Mouse (Mus musculus) thymus, postnatal 10 days (tissue): ENCODE results near the gene Rpn2.

Source experiments
- DNase-seq, 2 experiments: peaks; one replicate each; pipeline ENCODE4 v3.0.0; 2021; ENCODE audit warnings: low spot score in 2 of 2

Gene Rpn2

DNA sequence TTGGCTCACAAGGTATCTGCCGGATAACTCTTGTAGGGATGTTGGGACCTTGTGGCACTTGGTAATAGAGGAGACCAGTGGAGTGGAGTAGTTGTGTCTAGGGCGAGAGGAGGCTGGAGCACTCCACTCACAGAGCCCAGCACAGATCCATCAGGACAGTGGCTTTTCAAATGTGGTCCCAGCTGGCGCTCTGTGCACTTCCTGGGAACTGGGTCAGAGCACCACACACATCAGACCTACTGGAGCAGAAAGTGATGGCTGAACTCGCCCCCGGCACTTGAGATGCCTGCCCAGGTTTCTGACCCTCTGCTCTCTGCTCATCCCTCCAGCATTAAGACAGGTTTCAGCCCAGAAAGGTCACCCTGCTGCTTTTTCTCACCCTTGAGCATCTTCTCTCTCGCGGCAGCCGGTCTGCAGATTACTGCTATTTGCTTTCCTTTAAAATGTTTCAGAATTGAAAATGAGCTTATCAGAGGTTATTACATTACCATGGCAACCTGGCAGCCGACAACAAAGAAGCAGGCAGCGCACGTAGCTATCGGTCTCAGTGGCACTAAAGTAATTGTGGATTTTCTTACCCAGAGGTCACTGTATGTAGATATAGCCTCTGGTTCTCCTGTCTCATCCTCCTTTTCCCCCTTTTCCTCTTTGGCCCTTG, 70.4 kb downstream of the Rpn2 start:
- no peak for DNase-seq

DNA sequence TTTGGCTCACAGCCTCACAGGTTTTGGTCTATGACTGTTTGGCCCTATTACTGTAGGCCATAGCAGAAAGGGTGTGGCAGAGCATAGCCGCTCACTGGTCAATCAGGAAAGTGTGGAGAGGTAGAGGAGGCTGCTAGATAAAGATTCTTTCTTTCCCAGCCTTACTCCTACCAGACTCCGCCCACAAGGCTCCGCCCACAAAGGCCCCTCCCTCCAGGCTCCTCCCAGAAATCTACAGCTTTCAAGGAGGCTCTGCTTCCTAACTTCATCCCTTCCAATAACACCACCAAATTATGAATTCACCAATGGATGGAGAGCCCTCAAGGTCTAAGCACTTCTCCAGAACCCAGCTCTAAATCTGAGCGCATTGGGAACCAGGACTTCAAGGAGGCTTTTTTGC, 74.4 kb downstream of the Rpn2 start:
- no peak for DNase-seq

DNA sequence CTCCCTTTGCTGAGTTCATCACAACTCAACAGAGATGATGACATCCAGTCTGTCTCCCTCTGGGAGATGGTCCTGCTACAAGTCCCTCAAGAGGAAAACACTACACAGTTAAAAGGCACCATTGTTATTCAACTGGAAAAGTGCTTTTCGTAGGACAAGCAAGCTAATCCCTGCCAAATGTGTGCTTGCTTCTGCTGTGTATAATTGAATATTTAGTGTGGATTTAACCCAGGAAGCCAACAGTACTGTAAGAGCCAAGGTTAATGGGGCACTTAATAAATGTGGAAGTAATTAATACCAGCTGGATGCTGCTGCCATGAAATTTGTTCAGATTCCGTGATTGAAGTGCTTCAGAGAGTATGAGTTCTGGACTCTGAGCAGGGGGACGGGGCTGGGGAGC, 75.3 kb downstream of the Rpn2 start:
- DNase-seq: no peak

DNA sequence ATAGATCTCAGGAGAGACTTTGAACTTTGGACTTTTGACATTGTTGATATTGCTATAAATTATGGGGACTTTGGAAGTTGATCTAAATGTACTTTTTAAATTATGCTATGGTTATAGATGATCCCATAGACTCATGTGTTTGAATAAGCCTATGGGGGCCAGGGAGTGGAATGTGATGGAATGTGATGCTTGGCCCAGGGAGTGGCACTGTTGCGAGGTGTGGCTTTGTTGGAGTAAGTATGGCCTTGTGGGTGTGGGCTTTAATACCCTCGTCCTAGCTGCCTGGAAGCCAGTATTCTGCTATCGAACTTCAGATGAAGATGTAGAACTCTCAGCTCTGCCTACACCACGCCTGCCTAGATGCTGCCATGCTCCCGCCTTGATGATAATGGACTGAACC, 81.2 kb downstream of the Rpn2 start:
- DNase-seq: no peak

DNA sequence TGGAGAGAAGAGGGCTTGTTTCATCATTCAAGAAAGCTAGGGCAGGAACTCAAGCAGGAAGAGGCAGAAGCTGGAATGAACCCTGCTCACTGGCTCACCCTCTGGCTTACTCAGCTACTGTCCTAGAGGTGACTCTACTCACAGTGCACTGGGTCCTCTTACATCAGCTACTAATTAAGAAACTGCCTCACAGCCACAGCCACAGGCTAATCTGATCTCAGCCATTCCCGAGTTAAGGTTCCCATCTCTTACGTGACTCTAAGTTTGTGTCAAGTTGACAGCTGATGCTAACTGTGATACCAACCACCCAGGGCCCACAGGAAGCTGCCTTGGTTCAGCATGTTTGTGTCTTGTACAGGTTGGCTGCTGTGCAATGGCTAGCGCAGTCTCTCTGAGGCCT, 84.2 kb downstream of the Rpn2 start:
- DNase-seq: no peak

DNA sequence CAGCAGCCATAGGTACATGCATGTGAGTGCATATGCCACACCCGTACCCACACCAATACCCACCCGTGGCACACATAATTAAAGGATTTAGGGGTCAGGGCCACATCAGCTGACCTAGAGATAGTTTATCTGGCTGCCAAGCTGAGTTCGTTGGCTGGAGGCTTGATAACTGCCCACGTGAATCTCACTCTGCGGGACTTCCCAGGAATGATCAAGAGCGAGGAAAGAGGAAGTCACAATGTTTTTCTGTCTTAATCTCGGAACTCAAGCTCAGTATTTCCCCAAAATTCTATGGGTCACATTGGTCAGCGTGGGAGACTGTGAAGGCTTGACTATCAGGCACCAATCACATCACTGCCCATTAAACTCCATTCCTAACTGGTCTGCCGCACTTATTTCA, 87.9 kb downstream of the Rpn2 start:
- no peak for DNase-seq

DNA sequence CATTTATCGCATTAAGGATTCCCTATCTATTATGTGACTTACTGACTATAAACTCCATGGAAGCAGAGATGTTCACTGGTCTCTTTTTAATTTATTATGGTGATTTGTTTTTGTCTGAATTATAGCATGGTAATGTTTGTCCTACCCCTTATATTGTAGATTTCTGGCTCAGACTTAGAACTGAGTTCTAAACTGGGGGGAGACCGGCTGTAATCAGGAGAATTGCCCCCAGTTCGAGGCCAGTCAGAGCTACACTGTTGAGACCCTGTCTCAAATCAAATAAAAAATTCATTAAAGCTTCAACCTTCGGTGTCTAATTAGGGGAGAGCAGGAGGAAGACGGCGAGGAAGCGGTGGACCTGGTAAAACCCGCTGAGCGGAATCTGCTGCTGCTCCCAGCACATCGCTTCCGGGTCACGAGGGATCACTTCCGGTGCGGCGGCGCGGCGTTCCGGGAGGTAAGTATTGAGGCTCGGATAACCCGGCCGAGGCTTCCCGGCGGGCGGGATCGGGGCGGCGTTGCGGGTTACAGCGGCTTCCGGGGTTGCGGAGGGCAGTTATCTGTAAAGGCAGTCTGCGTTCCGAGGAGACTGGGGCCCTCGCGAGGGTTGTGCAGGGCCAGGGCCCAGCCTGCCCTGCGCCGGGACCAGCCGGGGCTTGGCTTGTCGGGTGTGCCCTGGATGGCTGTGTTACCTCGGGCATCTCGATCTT, 88.5 kb downstream of the Rpn2 start, which contains the start of gene Manbal:
Manbal (plus strand) TSS at position 411 of the 710 bp plus-strand sequence.
- peak; percentile 94 to 99 for DNase-seq

DNA sequence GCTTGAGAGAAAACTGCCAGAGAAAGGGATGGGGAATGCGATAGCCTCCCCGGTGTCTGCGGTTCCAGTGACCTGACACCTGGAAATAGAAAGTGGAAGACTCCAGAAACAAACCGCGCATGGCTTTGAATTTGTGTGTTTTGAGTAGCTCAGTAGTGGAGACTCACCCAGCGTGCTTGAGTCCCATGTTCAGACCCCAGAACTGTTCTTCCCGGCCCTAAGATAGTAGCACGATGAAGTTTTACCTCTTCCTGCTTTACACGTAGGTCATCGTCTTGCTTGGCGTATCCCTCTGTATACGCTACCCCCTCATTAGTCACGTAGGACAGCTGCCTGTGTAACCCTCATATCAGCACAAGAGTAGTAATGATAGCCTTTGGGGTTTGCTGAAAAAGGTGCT, 89.2 kb downstream of the Rpn2 start:
- DNase-seq: peak in 1 of 2 experiments; percentile 6

DNA sequence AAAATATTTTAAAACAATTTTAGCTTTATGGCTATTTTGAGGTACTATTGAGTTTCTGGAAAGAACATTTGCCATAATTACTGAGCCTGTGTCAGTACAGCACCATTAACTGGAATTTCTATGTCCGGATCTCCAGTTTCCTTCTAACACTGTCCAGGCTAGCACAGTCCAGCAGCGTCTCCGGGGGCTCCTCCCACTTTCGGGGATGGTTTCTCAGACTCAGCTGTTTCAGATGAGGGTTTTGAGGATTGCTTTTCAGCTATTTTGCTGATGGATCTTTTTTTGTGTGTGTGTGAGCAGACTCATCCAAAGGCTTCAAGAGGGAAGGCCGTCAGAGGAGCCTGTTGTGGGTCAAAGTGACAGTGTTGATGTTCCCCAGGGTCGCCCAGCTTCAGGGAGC, 92.9 kb downstream of the Rpn2 start:
- no peak for DNase-seq

DNA sequence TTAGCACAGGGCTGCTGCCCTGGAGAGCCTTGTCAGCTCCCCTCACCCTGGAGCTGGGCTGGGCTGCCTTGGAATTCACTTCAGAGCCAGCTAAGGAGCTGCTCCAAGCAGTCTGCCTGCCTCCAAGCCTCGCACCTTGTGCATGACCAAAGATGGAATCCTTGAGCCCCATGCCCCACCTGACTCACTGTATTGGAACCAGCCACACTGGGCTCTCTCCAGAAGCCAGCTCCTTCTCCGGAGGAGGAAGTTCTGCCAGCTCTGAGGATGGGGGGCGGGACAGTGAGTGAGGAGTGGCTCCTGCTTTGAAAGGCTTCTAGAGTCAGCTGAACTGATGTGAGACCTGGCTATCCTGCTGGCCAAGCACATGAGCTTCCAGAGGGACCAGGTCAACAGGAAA, 94.9 kb downstream of the Rpn2 start:
- DNase-seq: no peak

DNA sequence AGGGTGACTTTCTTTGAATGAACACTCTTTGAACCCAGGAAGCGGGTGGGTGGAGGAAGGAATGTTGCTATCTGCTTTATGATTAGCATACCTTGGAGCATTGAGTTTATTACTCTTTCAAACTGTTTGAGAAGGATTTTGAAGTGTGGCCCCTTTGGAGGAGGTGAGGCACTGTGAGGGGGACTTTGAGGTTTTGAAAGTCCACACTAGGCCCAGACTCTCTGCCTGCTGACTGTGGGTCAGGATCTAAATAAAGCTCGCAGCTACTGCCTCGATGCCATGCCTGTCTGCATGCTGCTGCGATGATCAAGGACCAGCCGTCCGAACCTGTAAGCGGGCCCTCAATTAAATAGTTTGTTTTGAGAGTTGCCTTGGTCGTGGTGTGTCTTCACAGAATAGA, 96.2 kb downstream of the Rpn2 start:
- no peak for DNase-seq
